Mouse (Mus musculus): Measurements from ENCODE around the gene Wars. TPM values are rescaled to one million over a fixed set of nuclear protein-coding genes. Genes with fewer than 3 reads are reported as not detected.

Gene Wars
- total RNA-seq, 2 experiments from 2014 or later: 93.2 to 99.7 TPM

DNA sequence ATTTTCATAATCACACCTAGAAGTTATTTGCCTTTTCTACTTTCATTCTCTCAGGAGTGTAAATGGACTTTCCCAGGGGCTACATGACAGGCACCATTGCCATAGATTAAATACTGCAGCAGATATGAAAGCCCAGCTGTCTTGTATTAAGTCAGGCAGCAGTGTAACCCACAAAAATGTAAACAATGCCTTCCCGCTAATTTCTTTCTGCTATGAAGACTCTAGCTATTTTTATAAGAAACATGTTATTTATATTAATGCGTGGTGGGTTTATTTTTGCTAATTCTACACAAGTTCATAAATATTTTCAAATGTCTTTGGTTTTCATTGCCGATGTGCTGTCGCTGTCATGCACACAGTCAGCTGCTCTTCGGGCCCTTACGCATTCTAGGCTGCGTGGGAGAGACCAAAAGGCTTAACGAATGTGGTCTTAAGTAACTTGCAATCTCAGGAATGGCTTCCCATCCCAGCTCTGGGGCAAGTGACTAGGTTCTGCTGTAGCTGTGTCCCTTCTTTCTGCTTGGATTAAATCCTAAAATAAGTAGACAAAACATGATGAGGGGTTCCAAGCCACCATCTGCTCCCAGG lies 16.0 kb upstream of the Wars start:
- DNase-seq: no peak
- intact Hi-C loops (cut with DNase I): no loop called here

DNA sequence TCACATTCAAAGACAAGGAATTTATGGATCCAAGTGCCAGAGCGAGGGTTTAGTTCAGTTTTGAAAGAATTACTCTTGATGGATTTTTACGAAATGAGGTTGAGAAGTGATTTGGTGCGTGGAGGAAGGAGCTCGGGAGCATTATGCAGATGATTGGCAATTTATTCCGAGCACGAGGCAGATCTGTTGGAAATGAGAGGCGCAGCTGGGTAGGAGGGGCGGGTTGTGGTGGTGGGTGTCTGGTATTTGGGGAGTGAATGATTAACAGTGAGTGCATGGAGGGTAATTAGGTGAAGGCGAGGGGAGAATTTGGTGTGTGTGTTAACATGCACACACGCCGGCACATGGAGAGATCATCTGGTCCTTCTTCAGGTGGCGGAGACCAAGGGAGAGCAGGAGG lies 12.4 kb upstream of the Wars start:
- intact Hi-C loops (cut with DNase I): no loop called here
- no peak for DNase-seq

DNA sequence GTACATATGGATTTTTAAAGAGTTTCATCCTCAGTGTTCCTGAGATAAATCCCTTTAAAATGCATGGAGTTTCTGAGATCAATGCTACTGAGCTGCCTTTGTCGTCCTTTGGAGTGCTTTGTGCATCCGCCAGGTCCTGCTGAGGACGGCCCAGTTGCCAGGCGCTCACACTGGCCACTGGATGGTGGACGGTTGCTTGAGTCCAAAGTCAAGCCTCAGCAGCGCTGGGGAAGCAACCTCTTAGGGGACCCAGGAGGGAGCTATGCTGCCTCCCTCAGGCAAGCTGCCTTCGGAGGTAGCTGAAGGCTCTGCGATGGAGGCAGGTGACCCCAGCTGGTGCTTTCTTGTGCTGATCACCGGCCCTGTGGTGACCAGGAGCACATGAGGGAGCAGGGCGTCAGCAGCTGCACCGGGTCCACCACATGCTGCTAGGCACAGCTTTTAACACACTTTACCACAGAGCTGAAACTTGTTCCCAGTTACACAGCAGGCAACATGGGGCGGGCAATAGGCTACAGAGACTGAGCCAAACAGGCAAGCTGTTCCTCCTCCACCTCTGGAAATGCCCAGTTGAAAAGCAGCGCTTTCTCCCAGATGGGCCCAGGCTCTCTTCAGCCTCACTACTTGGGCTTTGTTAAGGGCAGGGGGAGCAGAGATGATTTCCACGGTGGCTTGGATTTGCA lies 11.8 kb upstream of the Wars start:
- intact Hi-C loops (cut with DNase I): no loop called here
- DNase-seq: peak; percentile 51

DNA sequence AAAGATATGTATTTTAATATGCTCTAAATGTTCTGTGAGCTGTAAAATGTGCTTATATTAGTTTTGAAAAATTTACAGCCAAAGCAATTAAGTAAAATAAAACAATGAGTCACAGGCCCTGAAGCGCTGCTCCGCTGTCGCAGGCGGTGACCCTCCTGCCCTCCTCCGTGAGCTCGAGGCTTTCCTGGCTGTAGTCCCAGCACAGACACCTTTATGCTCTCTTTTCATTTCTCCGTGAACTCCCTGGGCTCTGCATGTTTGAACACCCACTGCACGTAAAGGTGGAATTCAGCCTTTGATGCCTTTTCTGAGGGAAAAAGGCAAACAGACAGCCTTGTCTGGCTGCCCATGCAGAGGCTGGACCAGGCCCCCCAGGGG lies 10.3 kb upstream of the Wars start:
- DNase-seq: no peak
- intact Hi-C loops (cut with DNase I): loop anchor here (5.0 kb wide), 3 partner anchors 488 to 1493 kb away; no protein-coding TSS in a partner anchor

DNA sequence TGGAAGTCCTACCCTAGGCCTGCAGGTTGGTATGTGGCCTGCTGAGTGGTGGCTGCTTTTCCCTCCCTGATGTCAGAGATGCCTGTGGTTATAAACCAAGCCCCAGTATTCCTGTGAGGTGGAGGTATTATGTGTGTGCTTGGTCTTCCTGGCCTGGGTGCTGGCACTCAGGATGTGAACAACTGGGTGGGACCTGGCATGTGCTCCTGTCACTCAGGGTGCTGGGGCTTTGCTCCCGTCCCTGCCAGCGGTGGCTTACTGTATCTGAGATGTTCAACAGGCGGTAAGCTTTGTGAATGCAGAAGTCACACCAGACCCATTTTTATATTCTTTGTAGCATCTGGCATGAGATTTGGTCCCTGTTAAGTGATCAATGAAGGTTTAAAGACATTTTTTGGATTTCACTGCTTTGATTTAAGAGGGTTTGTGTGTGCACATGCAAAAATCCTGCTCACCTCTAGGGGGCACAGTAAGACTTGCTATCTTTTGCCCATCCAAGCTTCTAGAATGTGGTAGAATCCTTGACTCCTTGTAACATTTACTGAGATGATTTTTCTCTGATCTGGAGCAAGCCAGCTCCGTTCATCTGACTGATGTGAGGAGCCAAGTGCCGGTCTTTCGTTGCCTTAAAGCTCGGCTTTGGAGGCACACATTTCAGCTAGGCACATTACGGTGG lies 9.8 kb upstream of the Wars start:
- DNase-seq: peak; percentile 74
- intact Hi-C loops (cut with DNase I): loop anchor here (5.0 kb wide), 3 partner anchors 489 to 1494 kb away; no protein-coding TSS in a partner anchor

DNA sequence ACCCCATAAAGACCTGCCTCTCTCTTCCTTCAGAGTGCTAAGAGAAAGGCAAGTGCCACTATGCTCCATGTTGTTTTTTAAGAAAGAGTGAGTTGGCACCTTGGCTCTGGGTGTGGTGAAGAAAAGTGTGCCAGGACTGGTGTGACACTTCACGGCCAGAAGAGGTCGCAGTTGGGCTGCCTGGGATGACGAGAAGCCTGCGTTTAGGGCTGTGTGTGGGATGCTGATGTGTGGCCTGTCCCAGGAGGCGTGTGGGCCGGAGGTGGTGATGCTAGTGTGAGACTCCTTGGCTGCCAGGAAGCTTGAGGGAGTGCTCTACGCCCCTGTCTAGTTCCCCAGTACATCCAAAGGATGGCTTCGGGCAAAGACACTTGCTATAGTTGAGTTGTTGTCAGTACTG lies 9.0 kb upstream of the Wars start:
- intact Hi-C loops (cut with DNase I): loop anchor here (5.0 kb wide), 3 partner anchors 489 to 1494 kb away; no protein-coding TSS in a partner anchor
- DNase-seq: peak; percentile 58

DNA sequence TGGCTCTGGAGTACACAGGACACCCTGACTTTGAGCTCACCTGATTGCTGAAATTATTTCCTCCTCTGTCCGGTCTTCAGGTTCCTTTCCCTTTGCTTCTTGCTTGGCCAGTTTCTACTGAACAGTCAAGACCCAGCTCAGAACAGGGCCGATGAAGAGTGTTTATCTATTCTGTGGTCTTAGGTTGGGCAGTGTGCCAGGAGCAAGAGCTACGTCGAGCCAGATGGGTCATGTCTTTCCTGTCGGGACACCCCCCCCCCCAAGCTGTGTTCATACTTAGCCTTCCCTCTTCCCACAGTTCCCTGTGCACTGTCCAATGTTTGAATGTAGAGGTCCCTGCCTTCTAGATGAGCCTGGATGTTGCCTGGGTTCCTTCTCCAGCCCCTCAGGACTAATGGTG lies 7.4 kb upstream of the Wars start:
- intact Hi-C loops (cut with DNase I): loop anchor here (5.0 kb wide), 3 partner anchors 491 to 1496 kb away; no protein-coding TSS in a partner anchor
- no peak for DNase-seq

DNA sequence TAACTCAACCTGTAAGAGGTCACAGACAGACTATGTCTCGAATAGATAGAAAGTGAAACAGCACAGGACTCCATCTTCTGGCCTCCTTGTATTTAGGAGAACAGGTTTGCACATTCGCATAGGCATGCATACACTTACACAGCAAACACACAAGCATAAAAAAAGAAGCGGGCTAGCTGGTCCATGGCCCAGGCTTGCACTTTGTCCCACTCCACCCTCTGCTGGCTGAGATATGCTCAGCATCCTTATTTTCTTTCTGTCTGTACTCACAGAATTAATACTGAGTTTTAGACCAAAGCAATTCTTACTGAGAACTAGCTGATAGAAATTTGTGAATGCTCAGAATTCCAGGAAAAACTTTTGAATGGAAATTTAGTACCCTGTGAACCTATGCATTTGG lies 2.0 kb upstream of the Wars start:
- intact Hi-C loops (cut with DNase I): no loop called here

DNA sequence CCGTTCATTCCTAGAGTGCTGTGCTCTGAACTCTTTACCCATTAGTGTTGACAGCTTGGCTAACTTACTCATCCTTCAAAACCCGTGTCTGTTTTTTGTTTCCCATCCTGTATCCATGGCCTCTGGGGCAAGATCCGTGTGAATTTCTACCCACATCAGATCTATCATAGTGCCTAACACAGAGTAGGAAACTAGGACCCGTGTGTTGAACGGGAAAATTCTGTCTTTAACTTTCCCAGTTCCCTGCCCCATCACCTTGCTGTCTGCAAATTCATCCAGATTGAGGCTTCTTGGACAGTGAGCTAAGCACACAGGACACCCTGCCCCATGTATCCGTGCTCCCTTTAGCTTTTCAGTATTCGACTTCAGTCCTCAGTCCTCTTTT lies 450 bp upstream of the Wars start:
- DNase-seq: no peak
- intact Hi-C loops (cut with DNase I): no loop called here

More for the DNA sequence above, 2.0 kb upstream of the Wars start:
- no peak for DNase-seq

DNA sequence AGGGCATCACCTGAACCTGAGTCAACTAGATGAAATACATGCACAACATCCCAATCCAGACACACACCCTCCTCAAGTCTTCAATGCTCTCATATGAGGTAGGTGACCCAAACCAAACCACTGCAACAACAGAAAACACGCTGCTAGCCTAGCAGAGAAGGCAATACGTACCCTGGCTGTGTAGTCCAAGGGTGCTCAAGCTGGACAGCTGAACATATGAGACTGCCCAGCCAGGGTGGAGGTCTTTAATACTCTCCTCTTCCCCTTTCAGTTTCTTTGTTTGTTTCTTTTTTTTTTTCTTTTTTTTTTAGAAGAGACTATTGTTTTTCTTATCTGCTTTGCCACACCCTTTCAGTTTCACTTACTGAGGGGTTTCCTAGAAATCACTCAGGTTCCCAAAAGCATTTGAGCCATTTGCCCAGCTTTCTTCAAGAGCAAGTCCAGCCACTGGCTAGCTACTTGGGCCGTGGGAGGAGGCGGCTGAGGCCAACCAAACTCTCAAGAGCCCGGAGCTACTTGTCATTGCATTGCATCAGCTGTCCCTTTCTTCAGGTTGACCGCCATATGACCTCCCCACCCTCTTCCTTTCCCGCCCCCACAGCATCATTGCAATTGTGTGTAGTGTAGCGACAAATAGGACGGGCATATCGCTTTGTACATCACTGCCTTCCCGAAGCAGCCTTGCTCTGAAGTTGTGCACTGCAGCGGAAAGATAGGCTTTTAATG lies 822 bp downstream of the Wars start, which contains the start of gene Wdr25:
Gene Wdr25, plus strand, starts transcription at position 643 of the 726 bp plus-strand sequence.
- no peak for DNase-seq
- intact Hi-C loops (cut with DNase I): no loop called here

DNA sequence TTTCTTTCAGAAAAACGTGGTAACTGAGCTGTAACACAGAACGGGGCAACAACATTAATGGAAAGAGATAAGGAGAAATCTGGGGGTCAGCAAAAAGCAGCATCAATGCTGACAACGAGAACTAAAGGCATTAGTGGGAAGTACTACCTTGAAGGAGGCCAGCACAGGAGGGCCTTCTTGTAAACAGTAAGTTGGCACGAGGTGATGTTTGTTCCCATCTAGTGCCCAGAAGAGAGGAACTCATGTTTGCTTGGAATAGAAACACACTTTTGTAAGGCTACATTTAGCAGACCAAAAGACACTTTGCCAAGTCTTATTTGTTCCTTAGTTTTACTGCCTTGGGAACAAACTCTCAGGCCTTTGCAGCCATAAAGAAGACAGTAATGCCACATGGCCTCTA lies 5.3 kb downstream of the Wars start:
- intact Hi-C loops (cut with DNase I): no loop called here
- no peak for DNase-seq

DNA sequence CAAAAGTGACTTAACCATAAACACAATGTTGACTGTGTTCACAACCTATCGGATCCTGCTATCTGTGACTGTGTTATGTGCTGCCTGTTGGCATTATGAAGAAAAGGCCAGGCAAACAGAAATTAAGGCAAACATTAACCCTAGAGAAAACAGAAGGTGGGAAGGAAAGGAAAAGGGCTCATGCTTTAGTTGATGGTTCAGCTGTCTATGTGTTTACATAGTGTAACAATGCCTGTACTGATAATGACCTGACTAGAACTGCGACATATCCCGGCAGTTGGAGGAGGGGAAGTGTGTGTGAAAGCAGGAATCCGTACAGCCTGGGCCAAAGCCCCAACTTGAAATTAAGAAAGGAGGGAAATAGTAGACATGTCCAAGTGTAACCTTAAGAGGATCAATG lies 6.9 kb downstream of the Wars start:
- DNase-seq: no peak
- intact Hi-C loops (cut with DNase I): no loop called here

DNA sequence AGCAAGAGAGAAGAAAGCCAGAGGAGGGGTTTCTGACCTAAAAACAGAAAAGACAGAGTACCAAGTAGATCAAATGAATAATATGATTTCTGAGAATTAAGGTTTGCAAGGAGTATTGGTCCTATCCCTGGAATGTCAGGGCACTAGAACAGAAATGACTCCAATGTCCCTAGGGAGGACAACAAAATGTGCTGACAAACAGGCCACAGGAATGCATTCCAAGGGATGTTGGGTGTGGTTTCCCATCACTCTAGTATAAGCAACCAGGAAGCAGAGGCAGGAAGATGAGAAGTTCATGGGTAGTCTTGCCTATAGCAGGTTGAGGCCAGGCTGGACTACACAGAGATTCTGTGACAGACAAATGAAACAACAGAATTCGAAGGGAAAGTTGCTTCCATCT lies 8.1 kb downstream of the Wars start:
- intact Hi-C loops (cut with DNase I): no loop called here
- no peak for DNase-seq

DNA sequence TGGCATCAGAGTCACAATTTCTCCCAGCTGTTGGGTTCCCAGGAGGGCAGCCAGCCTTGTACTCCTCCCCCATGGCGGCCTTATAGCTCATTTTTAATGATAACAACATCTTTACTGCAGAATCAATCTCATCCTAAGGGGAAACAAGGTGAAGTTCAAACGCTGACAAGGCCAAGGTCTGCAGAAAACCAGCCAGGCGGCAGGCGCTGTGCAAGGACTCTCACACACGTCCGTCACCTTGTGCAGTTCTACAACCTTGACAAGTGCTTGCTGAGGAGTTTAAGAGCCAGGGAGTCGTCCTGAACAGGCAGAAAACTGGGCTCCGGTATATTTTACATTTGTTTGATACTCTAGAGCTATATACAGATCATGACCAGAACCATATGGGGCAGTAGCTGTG lies 11.2 kb downstream of the Wars start:
- no peak for DNase-seq
- intact Hi-C loops (cut with DNase I): no loop called here

DNA sequence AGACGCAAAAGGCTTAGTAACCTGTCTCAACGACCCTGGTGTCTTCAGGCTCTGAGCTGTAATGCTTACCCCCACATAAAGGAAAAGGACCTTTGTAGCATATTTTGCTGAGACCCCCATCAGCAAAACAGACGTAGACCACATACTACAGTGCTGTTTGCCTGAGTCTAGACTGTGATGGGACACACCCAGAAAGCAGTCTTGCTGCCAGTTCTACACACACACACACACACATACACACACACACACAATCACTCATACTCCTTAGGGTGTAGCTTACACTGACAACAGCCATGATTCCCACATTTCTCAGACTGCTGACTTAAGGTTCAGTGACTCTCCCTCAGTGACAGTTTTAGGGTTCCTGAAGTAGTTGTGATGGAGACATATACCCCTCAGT lies 12.8 kb downstream of the Wars start:
- no peak for DNase-seq
- intact Hi-C loops (cut with DNase I): no loop called here

DNA sequence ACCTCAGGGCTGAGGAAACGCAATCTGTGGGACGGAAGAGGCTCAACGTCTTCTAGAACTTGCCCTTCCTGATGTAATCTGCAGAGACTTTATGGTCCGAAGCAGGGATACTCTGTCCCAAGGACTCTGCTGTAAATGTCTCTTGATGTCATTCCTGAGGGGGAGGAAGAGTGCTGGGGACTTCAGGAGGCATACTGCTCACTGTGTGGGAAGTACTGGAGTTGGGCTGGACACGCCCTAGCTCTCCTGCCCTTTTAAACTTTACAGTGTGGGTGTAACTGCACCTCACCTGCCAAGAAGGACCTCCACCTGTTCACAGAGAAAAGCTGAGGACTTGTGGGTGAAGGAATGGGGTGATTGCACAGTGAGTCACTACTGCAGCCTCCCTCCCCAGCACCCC lies 13.4 kb downstream of the Wars start:
- intact Hi-C loops (cut with DNase I): no loop called here
- DNase-seq: no peak

DNA sequence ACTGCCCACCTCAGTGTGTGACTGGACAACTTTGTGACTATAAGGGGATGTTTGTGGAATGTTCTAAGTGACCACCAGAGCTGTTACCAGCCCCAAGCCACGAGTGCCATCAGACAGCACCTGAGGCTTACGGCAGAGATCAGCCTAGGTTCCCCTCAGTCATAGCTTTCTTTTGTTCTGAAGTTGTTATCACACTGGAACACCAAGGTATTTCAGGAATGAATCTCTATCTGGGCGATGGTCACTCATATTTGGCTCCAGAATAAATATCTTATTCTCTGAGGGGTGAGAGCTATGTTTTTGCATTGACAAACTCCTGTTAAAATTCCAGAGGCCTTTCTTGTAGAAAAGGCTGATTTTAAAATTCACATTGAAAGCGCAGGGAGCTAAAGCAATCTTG lies 14.8 kb downstream of the Wars start:
- DNase-seq: no peak

DNA sequence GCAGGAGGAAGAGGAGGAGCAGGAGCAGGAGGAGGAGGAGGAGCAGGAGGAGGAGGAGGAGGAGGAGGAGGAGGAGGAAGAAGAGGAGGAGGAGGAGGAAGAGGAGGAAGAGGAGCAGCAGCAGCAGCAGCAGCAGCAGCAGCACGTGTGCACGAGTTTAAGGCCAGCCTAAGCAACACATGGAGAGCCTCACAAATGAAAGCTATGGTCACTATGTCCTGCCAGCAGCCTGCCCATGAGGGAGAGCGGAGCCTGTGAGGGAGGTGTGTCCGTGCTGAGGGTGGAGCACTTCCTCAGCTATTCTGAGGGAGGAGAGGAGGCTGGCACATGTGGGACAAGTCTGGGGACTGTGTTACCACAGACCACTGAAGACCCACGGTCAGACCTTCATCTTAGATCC lies 20.9 kb downstream of the Wars start:
- intact Hi-C loops (cut with DNase I): no loop called here
- DNase-seq: no peak

More for the DNA sequence above, 14.8 kb downstream of the Wars start:
- intact Hi-C loops (cut with DNase I): no loop called here

DNA sequence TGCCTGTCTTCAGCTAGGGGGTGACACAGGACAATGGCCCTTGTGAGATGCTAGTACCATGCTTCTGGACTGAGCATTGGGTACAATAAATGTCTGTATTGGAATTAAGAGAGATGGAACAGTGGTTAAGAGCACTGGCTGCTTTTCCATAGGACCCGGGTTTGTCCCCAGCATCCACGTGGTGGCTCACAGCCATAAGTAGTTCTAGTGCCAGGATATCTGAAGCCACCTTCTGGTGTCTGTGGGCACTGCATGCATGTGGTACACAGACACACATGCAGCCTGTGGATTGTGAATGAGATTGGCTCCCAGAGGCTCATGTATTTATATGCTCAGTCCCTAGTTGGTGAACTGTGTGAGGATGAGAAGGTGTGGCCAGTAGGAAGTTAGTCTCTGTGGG lies 24.4 kb downstream of the Wars start:
- intact Hi-C loops (cut with DNase I): no loop called here

DNA sequence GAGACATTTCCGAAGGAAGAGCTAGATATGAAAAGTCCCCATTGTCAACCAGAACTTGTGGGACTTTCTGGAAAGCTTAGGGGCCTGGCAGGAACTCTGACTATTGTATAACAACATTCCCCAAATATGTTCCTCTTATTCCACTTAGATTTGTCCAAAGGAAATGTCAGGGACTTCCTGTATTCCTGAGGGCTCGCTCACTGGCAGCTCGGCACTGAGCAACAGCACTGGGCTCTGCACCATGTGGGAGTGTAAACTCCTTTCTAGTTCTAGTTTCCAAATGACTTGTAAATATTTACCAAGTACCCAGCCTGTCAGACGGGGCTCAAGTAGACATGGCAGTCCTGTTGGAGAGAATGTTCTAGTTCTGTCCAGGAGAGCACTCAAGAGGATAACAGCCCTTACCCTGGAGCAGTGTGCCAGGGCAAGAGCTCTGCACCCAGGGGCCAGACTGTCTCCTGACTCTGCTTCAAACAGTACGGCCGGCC lies 28.9 kb downstream of the Wars start:
- intact Hi-C loops (cut with DNase I): no loop called here
- no peak for DNase-seq

More for the DNA sequence above, 24.4 kb downstream of the Wars start:
- peak; percentile 26 for DNase-seq

DNA sequence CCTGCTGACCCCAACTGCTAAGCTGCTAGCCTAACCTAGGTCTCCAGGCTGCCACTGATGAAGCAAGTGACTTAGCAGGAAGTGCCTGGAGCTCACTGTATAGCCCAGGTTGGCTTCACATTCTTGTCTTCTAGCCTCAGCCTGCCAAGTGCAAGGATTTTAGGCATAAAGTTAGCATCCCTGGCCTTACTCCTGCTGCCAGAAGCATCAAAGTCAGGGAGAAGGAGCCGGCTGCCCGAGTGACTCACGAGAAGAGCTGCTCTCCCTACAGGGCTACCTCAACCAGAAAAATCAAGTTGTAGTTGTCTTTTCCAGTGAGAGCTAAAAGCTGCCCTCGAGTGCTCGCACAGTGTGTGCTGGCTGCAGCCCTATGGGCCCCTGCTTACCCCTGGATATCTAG lies 35.5 kb downstream of the Wars start:
- intact Hi-C loops (cut with DNase I): no loop called here
- DNase-seq: no peak
